Mouse (Mus musculus) forebrain, embryonic 15.5 days (tissue): ENCODE results near the gene Olfr750. TPM values are rescaled to one million over a fixed set of nuclear protein-coding genes. Genes with fewer than 3 reads are reported as not detected.

Experiments used
- ATAC-seq: fragments of 200-750 bp; cut with Nextera tagmentation; replicated peaks from 2 replicates; pipeline ENCODE4 v1.8.0; 2017; ENCODE audit warnings: mild to moderate bottlenecking, moderate TSS enrichment, moderate library complexity
- H3K27ac ChIP-seq: fragments of 300-500 bp; sonication (generic); replicated peaks from 2 replicates; pipeline ENCODE4 v1.5.1; 2015; ENCODE audit warnings: mild to moderate bottlenecking, inconsistent platforms
- H3K27me3 ChIP-seq: fragments of 300-500 bp; sonication (generic); 2 replicates; pipeline ENCODE4 v1.6.1; 2015; ENCODE audit warnings: inconsistent platforms
- H3K36me3 ChIP-seq: fragments of 300-500 bp; sonication (generic); 2 replicates; pipeline ENCODE4 v1.6.1; 2015; ENCODE audit warnings: mild to moderate bottlenecking, inconsistent platforms
- H3K4me1 ChIP-seq: fragments of 300-500 bp; sonication (generic); 2 replicates; pipeline ENCODE4 v1.6.1; 2015; ENCODE audit warnings: inconsistent platforms
- H3K4me2 ChIP-seq: fragments of 300-500 bp; sonication (generic); replicated peaks from 2 replicates; pipeline ENCODE4 v1.6.1; 2015; ENCODE audit warnings: mild to moderate bottlenecking, inconsistent platforms
- H3K4me3 ChIP-seq: fragments of 300-500 bp; sonication (generic); 2 replicates; pipeline ENCODE4 v1.5.1; 2015; ENCODE audit warnings: mild to moderate bottlenecking, inconsistent platforms
- H3K9ac ChIP-seq: fragments of 300-500 bp; sonication (generic); replicated peaks from 2 replicates; pipeline ENCODE4 v1.6.1; 2015; ENCODE audit warnings: mild to moderate bottlenecking, inconsistent platforms
- H3K9me3 ChIP-seq: fragments of 300-500 bp; sonication (generic); 2 replicates; pipeline ENCODE4 v1.6.1; 2016; ENCODE audit warnings: inconsistent platforms
- WGBS: fragments of 180-500 bp; shearing (Covaris S2); methylation state at CpG from one replicate; pipeline ENCODE4 v1.1.7; 2015; ENCODE audit warnings: mixed read lengths; 5-methylcytosine and 5-hydroxymethylcytosine counted together
- polyA plus RNA-seq: library from polyadenylated mRNA; unstranded; fragments of >200 nt; fragmentation: Nextera tagmentation; extraction: Ambion mirVana; gene quantifications from 2 replicates; pipeline ENCODE4 v1.2.1, GENCODE M21; 2015

Olfr750 gene
- polyA plus RNA-seq, 1 experiment from 2014 or later, result not detected

GRCm38 (mm10) chr14:51085086-51085485 lies 10.9 kb upstream of the Olfr750 start:
- H3K4me3 ChIP-seq, result no peak overlapping the region
- H3K9ac ChIP-seq, result no peak overlapping the region
- no peak overlapping the region for H3K27ac ChIP-seq
- ATAC-seq, result no peak
- H3K27me3 ChIP-seq, result peaks cover 7% of the 10 kb centered on the region; the same call in 1 of the 2 replicates
- H3K9me3 ChIP-seq, result no peaks in the 10 kb centered on the region
- peaks cover 25% of the 10 kb centered on the region for H3K4me1 ChIP-seq
- 84% methylated on average over 2 of the region's 2 CpGs for WGBS
- no peak overlapping the region for H3K4me2 ChIP-seq
- H3K36me3 ChIP-seq, result no peaks in the 10 kb centered on the region

- no peak overlapping the region for H3K27ac ChIP-seq
- 8% methylated on average over 7 of the region's 7 CpGs for WGBS
- H3K9ac ChIP-seq, result 0 out of 2 replicates have a peak overlapping the region, but pooled peaks have one; percentile 5
- peaks cover 7% of the 10 kb centered on the region; the same call in 1 of the 2 replicates for H3K27me3 ChIP-seq
- H3K4me1 ChIP-seq, result peaks cover 23% of the 10 kb centered on the region
- ATAC-seq, result no peak
- H3K36me3 ChIP-seq, result no peaks in the 10 kb centered on the region
- H3K9me3 ChIP-seq, result no peaks in the 10 kb centered on the region
- peak overlapping the region; percentile 59 for H3K4me2 ChIP-seq
- H3K4me3 ChIP-seq, result peak overlapping the region; percentile 43
Measured at GRCm38 (mm10) chr14:51083805-51084204, 9.6 kb upstream of the Olfr750 start.

GRCm38 (mm10) chr14:51082599-51083581 lies 8.7 kb upstream of the Olfr750 start:
- peaks cover 7% of the 10 kb centered on the region; the same call in 1 of the 2 replicates for H3K27me3 ChIP-seq
- WGBS, result 3% methylated on average over 40 of the region's 40 CpGs
- H3K4me3 ChIP-seq, result peak overlapping the region; percentile 43
- H3K9me3 ChIP-seq, result no peaks in the 10 kb centered on the region
- no peak overlapping the region for H3K27ac ChIP-seq
- ATAC-seq, result peak; percentile 72
- peaks cover 15% of the 10 kb centered on the region for H3K4me1 ChIP-seq
- H3K36me3 ChIP-seq, result no peaks in the 10 kb centered on the region
- H3K9ac ChIP-seq, result peak overlapping the region; percentile 5
- H3K4me2 ChIP-seq, result peak overlapping the region; percentile 59

- no peak for ATAC-seq
- Histone ChIP-seq H3K9me3 (no peaks in the 10 kb centered on the region), H3K9ac (no peak overlapping the region), H3K27me3 (peaks cover 7% of the 10 kb centered on the region; the same call in 1 of the 2 replicates), H3K4me2 (no peak overlapping the region), H3K4me3 (no peak overlapping the region), H3K4me1 (peaks cover 15% of the 10 kb centered on the region), H3K36me3 (no peaks in the 10 kb centered on the region), H3K27ac (no peak overlapping the region)
- WGBS, result 84% methylated on average over 2 of the region's 2 CpGs
Measured at GRCm38 (mm10) chr14:51081035-51081434, 6.8 kb upstream of the Olfr750 start.

- ATAC-seq, result no peak
- H3K9me3 ChIP-seq, result no peaks in the 10 kb centered on the region
- 91% methylated on average over 1 of the region's 1 CpGs for WGBS
- peaks cover 7% of the 10 kb centered on the region; the same call in 1 of the 2 replicates for H3K27me3 ChIP-seq
- H3K36me3 ChIP-seq, result no peaks in the 10 kb centered on the region
- no peak overlapping the region for H3K27ac ChIP-seq
- peaks cover 15% of the 10 kb centered on the region for H3K4me1 ChIP-seq
- no peak overlapping the region for H3K9ac ChIP-seq
- no peak overlapping the region for H3K4me3 ChIP-seq
- H3K4me2 ChIP-seq, result no peak overlapping the region
Measured at GRCm38 (mm10) chr14:51079180-51079579, 4.9 kb upstream of the Olfr750 start.

- Histone ChIP-seq H3K4me1 (peaks cover 7% of the 10 kb centered on the region), H3K9ac (no peak overlapping the region), H3K27ac (no peak overlapping the region), H3K4me3 (no peak overlapping the region), H3K4me2 (no peak overlapping the region), H3K9me3 (no peaks in the 10 kb centered on the region), H3K36me3 (no peaks in the 10 kb centered on the region), H3K27me3 (no peaks in the 10 kb centered on the region)
- WGBS, result 100% methylated on average over 2 of the region's 2 CpGs
- ATAC-seq, result no peak
Measured at GRCm38 (mm10) chr14:51069617-51070016, 4.6 kb downstream of the Olfr750 start.

- Histone ChIP-seq H3K9ac (no peak overlapping the region), H3K27me3 (no peaks in the 10 kb centered on the region), H3K9me3 (no peaks in the 10 kb centered on the region), H3K4me2 (no peak overlapping the region), H3K36me3 (no peaks in the 10 kb centered on the region), H3K4me1 (peaks cover 9% of the 10 kb centered on the region), H3K4me3 (no peak overlapping the region), H3K27ac (no peak overlapping the region)
- no peak for ATAC-seq
- WGBS, result 97% methylated on average over 5 of the region's 5 CpGs
Measured at GRCm38 (mm10) chr14:51068956-51069355, 5.3 kb downstream of the Olfr750 start.

GRCm38 (mm10) chr14:51060761-51061160 lies 13.5 kb downstream of the Olfr750 start:
- 89% methylated on average over 5 of the region's 5 CpGs for WGBS
- Histone ChIP-seq H3K36me3 (no peaks in the 10 kb centered on the region), H3K4me3 (no peak overlapping the region), H3K4me2 (no peak overlapping the region), H3K9ac (no peak overlapping the region), H3K27ac (no peak overlapping the region), H3K4me1 (peaks cover 8% of the 10 kb centered on the region; the same call in 1 of the 2 replicates), H3K9me3 (no peaks in the 10 kb centered on the region), H3K27me3 (no peaks in the 10 kb centered on the region)
- no peak for ATAC-seq

GRCm38 (mm10) chr14:51057401-51057831 lies 16.8 kb downstream of the Olfr750 start, which contains the start of gene Rnase12:
Rnase12 (minus strand) TSS chr14:51057661.
- no peaks in the 10 kb centered on the region for H3K9me3 ChIP-seq
- WGBS, result 72% methylated on average over 9 of the region's 9 CpGs
- H3K27me3 ChIP-seq, result no peaks in the 10 kb centered on the region

GRCm38 (mm10) chr14:51054243-51055237 lies 19.7 kb downstream of the Olfr750 start:
- WGBS, result 24% methylated on average over 13 of the region's 13 CpGs
- no peaks in the 10 kb centered on the region for H3K9me3 ChIP-seq
- H3K9ac ChIP-seq, result no peak overlapping the region
- H3K27ac ChIP-seq, result no peak overlapping the region
- no peaks in the 10 kb centered on the region for H3K27me3 ChIP-seq
- ATAC-seq, result no peak
- H3K4me3 ChIP-seq, result no peak overlapping the region
- H3K4me1 ChIP-seq, result peaks cover 9% of the 10 kb centered on the region
- H3K4me2 ChIP-seq, result no peak overlapping the region
- no peaks in the 10 kb centered on the region for H3K36me3 ChIP-seq

More at GRCm38 (mm10) chr14:51057401-51057831, 16.8 kb downstream of the Olfr750 start, which contains the start of gene Rnase12:
- Histone ChIP-seq H3K9ac (no peak within 1 kb of the TSS), H3K27ac (no peak within 1 kb of the TSS), H3K4me3 (no peak within 1 kb of the TSS), H3K4me1 (peaks cover 11% of the 10 kb centered on the region), H3K4me2 (no peak within 1 kb of the TSS), H3K36me3 (no peaks in the 10 kb centered on the region)
- no peak for ATAC-seq

- H3K4me3 ChIP-seq, result no peak overlapping the region
- no peak overlapping the region for H3K9ac ChIP-seq
- H3K27ac ChIP-seq, result no peak overlapping the region
- H3K4me2 ChIP-seq, result no peak overlapping the region
- peaks cover 9% of the 10 kb centered on the region for H3K4me1 ChIP-seq
- ATAC-seq, result no peak
- no peaks in the 10 kb centered on the region for H3K27me3 ChIP-seq
- H3K36me3 ChIP-seq, result no peaks in the 10 kb centered on the region
- 50% methylated on average over 5 of the region's 5 CpGs for WGBS
- H3K9me3 ChIP-seq, result no peaks in the 10 kb centered on the region
Measured at GRCm38 (mm10) chr14:51053176-51053575, 21.1 kb downstream of the Olfr750 start.
